Mouse (Mus musculus): ENCODE measurements around the gene Vmn2r82.

DNA sequence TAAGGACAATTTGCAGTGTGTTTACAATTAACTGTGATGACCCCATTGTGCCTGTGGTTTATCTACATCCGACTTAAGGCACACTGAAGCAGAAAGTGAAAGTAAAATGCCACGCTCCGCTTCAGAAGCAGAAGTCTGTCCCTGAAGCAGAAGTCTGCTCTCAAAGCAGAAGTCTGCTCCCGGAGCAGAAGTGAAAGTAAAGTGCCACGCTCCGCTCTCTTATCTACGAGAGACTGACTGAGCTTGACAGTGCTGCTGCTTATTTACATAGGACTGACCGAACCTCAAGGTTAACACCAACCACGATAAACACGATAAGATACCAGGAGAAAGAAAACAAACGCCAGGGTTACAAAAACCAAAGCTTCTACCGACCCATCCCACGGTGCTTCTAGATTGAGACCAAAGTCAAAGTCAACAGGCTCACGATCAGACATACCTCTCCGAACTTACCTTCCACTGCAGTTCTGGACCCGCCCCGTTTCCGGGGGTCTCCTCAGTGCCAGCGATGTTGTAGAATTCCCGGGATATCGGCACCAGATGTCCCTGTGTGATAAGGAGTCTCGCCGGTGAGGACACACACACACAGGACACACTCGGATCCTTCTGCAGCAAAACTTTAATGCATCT lies 60.9 kb downstream of the Vmn2r82 start:
- no peak for TF ChIP-seq GATA1 (IDR thresholded peaks at IDR 0.05; ENCODE audit: low read length)
- no peak for TF ChIP-seq TAL1 (IDR thresholded peaks at IDR 0.05; ENCODE audit: low read length)
